Mouse (Mus musculus) stomach, postnatal 0 days (tissue): Measurements from ENCODE around the gene Adora3.

ENCODE experiments used
- CTCF ChIP-seq: IDR thresholded peaks from 2 replicates; pipeline ENCODE4 v1.5.1; 2016; ENCODE audit warnings: antibody characterized with exemption, low read depth, mild to moderate bottlenecking, moderate library complexity
- EP300 ChIP-seq: optimal IDR thresholded peaks from 2 replicates; pipeline ENCODE3; 2016; ENCODE audit warnings: antibody characterized with exemption

DNA sequence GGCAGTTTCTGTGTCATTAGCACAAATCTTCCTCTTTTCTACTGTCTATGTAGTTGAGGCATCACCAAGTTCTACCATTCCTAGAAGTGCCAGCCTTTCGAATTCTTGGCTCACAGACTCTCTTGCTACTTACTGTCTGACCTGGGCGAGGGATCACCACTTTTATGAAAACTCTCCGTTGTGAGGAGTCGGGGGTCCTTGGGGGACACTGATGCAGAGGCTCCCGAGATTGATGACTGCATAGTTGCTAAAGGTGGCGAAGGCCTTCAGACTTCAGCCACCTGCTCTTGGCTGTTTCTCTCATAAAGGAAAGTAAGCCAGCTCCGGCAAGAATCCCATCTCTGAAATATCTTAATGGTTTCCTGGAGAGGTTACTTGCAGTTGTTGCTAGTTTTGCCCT, 11.4 kb downstream of the Adora3 start:
- TF ChIP-seq CTCF, result no peak
- TF ChIP-seq EP300, result no peak
